24 mouse cellular contexts compared by ENCODE assay signal in genomic region chr10:63768871-63769270, GRCm38 (mm10).
DNase-seq lines count a peak whose midpoint lies in the region; ATAC-seq lines count a peak whose summit lies in the region.
"Had no signal": no experiment of that assay in that cellular context is flagged by ENCODE, and none has a peak within 500 bp of the region (broad histone marks: within the 10 kb centered on the region; RNA-seq: fewer than 3 reads in every experiment).

No protein-coding gene starts in this region.

- H3K4me3 ChIP-seq in megakaryocyte, embryonic 14.5 days (replicated peaks), result peak overlapping the region; percentile 15
- no peak overlapping the region for H3K4me3 ChIP-seq in midbrain, embryonic 15.5 days
- H3K4me3 ChIP-seq: embryonic facial prominence, embryonic 12.5 days; embryonic facial prominence, embryonic 15.5 days; forebrain, embryonic 15.5 days; heart, adult 2 months; heart, embryonic 10.5 days; heart, embryonic 13.5 days; hindbrain, embryonic 12.5 days; intestine, embryonic 15.5 days had no signal

- H3K9me3 ChIP-seq in megakaryocyte, embryonic 14.5 days, result peaks cover 20% of the 10 kb centered on the region
- H3K9me3 ChIP-seq in midbrain, embryonic 15.5 days, result no peaks in the 10 kb centered on the region
- H3K9me3 ChIP-seq: embryonic facial prominence, embryonic 12.5 days; embryonic facial prominence, embryonic 15.5 days; forebrain, embryonic 15.5 days; heart, embryonic 10.5 days; heart, embryonic 13.5 days; hindbrain, embryonic 12.5 days; intestine, embryonic 15.5 days had no signal

- 94% methylated on average over 10 of the region's 10 CpGs for WGBS in midbrain, embryonic 15.5 days

- H3K9ac ChIP-seq in midbrain, embryonic 15.5 days, result no peak overlapping the region
- H3K9ac ChIP-seq: embryonic facial prominence, embryonic 12.5 days; embryonic facial prominence, embryonic 15.5 days; forebrain, embryonic 15.5 days; heart, embryonic 13.5 days; hindbrain, embryonic 12.5 days; intestine, embryonic 15.5 days had no signal

- H3K27ac ChIP-seq in midbrain, embryonic 15.5 days, result no peak overlapping the region
- H3K27ac ChIP-seq: embryonic facial prominence, embryonic 12.5 days; embryonic facial prominence, embryonic 15.5 days; forebrain, embryonic 15.5 days; heart, adult 2 months; heart, embryonic 10.5 days; heart, embryonic 13.5 days; hindbrain, embryonic 12.5 days; intestine, embryonic 15.5 days had no signal

- H3K27me3 ChIP-seq in megakaryocyte, embryonic 14.5 days (replicated peaks), result no peaks in the 10 kb centered on the region
- H3K27me3 ChIP-seq in midbrain, embryonic 15.5 days (replicated peaks), result no peaks in the 10 kb centered on the region
- H3K27me3 ChIP-seq: embryonic facial prominence, embryonic 12.5 days; embryonic facial prominence, embryonic 15.5 days; forebrain, embryonic 15.5 days; heart, embryonic 13.5 days; hindbrain, embryonic 12.5 days; intestine, embryonic 15.5 days had no signal

- no peak overlapping the region for H3K4me2 ChIP-seq in midbrain, embryonic 15.5 days
- H3K4me2 ChIP-seq: embryonic facial prominence, embryonic 12.5 days; embryonic facial prominence, embryonic 15.5 days; forebrain, embryonic 15.5 days; heart, embryonic 13.5 days; hindbrain, embryonic 12.5 days; intestine, embryonic 15.5 days had no signal

- DNase-seq in cerebellum, adult 8-10 months, result peak; percentile 33
- peak; percentile 57 to 64 for DNase-seq in cerebellum, postnatal 10 days
- peak; percentile 59 to 65 for DNase-seq in cerebellum, postnatal 36 days
- DNase-seq in frontal cortex, postnatal 14 days (ENCODE audit: low spot score in 2 of 2), result no peak
- no peak for DNase-seq in lung, postnatal 10 days
- DNase-seq: adrenal gland, adult 8-10 months; adrenal gland, postnatal 25 days; gastrocnemius, postnatal 10 days; gastrocnemius, postnatal 36 days; heart, adult 2 months; kidney, adult 11 months; kidney, adult 8-10 months had no signal

- H3K4me1 ChIP-seq in megakaryocyte, embryonic 14.5 days, result no peaks in the 10 kb centered on the region
- H3K4me1 ChIP-seq in midbrain, embryonic 15.5 days, result no peaks in the 10 kb centered on the region
- H3K4me1 ChIP-seq: embryonic facial prominence, embryonic 12.5 days; embryonic facial prominence, embryonic 15.5 days; forebrain, embryonic 15.5 days; hindbrain, embryonic 12.5 days; intestine, embryonic 15.5 days had no signal

- no peak for ATAC-seq in megakaryocyte, adult 5-6 weeks (ENCODE audit: poor library complexity, severe bottlenecking)
- no peak for ATAC-seq in midbrain, embryonic 15.5 days (replicated peaks)
- ATAC-seq: CD4-positive, CD25-positive, alpha-beta regulatory T cell, adult 4 months; forebrain, embryonic 15.5 days; hindbrain, embryonic 16.5 days; intestine, embryonic 15.5 days had no signal

- no peaks in the 10 kb centered on the region for H3K36me3 ChIP-seq in megakaryocyte, embryonic 14.5 days (replicated peaks; ENCODE audit: low read length)
- no peaks in the 10 kb centered on the region for H3K36me3 ChIP-seq in midbrain, embryonic 15.5 days (replicated peaks)
- H3K36me3 ChIP-seq: embryonic facial prominence, embryonic 12.5 days; embryonic facial prominence, embryonic 15.5 days; forebrain, embryonic 15.5 days; heart, embryonic 10.5 days; heart, embryonic 13.5 days; hindbrain, embryonic 12.5 days; intestine, embryonic 15.5 days had no signal

Comparison
In these comparisons a context has a peak if more than half of its experiments do, and no peak if none do; other contexts are left out.
1. DNase-seq: peak in cerebellum, adult 8-10 months (single experiment), cerebellum, postnatal 10 days (2 of 2) and cerebellum, postnatal 36 days (2 of 2); none in frontal cortex, postnatal 14 days (0 of 2) and lung, postnatal 10 days (single experiment).